Mouse (Mus musculus): ENCODE data around the gene Kirrel3. TPM values are rescaled to one million over a fixed set of nuclear protein-coding genes. Genes with fewer than 3 reads are reported as not detected.

Kirrel3 gene
- polyA plus RNA-seq, 1 experiment from 2014 or later: 6.9 TPM

DNA sequence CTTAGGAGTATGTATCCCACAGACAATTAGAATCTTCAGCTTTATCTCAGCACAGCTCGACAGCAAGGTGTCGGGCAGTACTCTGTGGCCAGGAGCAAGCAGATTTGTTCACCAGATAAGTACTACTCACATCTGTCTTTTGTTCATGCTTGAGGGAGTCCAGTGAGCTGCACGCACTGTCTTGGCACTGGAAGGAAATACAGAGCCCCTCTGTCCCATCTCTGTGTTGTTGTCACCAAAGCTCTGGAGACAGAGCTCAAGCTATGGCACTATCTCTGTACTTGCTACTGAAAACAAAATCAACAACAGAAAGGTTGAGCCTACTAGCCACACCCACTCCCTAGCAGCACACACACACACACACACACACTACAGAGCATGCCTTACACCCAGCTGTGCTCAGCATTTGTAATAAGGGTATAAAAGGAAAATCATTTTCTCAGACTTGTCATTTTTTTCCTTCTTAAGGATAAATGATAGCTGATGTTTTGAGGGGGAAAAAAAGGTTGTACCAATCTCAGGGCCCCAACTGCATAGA is 106.4 kb downstream of the Kirrel3 start:
- 46% methylated on average over 3 of the region's 3 CpGs for WGBS
- no peak overlapping the region for H3K4me2 ChIP-seq (ENCODE audit: low read depth, low read length)
- no peaks in the 10 kb centered on the region for H3K27me3 ChIP-seq (replicated peaks; ENCODE audit: control insufficient read depth, insufficient read depth, low read length)
- H3K27ac ChIP-seq (replicated peaks; ENCODE audit: low read depth, low read length): no peak overlapping the region
- DNase-seq (ENCODE audit: low spot score) (no peak), ATAC-seq (ENCODE audit: low read depth) (no peak; the same call in 1 of the 2 replicates)
- H3K9ac ChIP-seq (ENCODE audit: low read depth, low read length): no peak overlapping the region
- H3K9me3 ChIP-seq (ENCODE audit: control insufficient read depth, low read length): no peaks in the 10 kb centered on the region
- no peaks in the 10 kb centered on the region for H3K4me1 ChIP-seq (ENCODE audit: control insufficient read depth, insufficient read depth, low read length)
- no peak overlapping the region for H3K4me3 ChIP-seq (ENCODE audit: low read depth, low read length)
- H3K36me3 ChIP-seq (ENCODE audit: control insufficient read depth, insufficient read depth, low read length): no peaks in the 10 kb centered on the region

DNA sequence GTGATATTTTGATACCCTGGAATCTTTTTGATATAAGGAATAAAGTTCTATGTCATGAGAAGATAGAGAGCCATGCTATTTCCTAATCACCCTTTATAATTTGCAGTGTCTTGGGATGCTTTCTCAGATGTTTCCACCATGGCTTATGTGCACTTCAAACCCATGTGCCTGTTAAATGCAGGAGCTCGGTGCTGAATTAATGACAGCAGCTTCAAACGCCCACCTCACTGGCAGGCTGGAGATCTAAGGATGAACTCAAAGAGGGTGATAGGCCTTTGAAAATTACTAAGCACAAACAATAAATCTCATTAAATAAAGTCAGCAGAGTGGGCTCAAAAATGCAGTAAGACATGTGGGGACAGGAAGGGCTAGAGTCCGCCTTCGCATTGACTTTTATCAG is 108.2 kb downstream of the Kirrel3 start:
- no peaks in the 10 kb centered on the region for H3K36me3 ChIP-seq (ENCODE audit: control insufficient read depth, insufficient read depth, low read length)

DNA sequence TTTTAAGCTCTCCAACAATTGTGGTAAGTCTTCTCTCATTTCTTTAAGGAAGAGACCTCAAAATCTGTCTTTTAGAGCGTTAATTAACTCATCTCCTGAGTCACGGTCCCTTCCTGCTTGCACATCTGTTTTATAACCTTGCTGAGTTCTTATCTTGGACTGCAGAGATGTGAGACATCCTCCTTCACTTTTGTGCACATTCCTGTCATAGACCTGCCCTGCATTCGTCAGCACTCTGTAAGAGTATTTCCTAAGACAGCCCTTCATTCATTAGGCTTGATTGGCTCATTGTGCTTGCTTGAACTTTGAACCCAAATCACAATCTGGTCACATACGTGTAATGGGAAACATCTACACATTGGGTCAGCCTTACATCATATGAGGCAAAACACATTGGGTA is 114.6 kb downstream of the Kirrel3 start:
- 64% methylated on average over 4 of the region's 4 CpGs for WGBS
- Histone ChIP-seq H3K4me3 (ENCODE audit: low read depth, low read length) (no peak overlapping the region), H3K36me3 (ENCODE audit: control insufficient read depth, insufficient read depth, low read length) (no peaks in the 10 kb centered on the region), H3K9ac (ENCODE audit: low read depth, low read length) (no peak overlapping the region), H3K27me3 (replicated peaks; ENCODE audit: control insufficient read depth, insufficient read depth, low read length) (no peaks in the 10 kb centered on the region), H3K27ac (replicated peaks; ENCODE audit: low read depth, low read length) (no peak overlapping the region), H3K4me1 (ENCODE audit: control insufficient read depth, insufficient read depth, low read length) (no peaks in the 10 kb centered on the region), H3K4me2 (ENCODE audit: low read depth, low read length) (no peak overlapping the region), H3K9me3 (ENCODE audit: control insufficient read depth, low read length) (no peaks in the 10 kb centered on the region)
- ATAC-seq (ENCODE audit: low read depth) (no peak), DNase-seq (ENCODE audit: low spot score) (no peak)

More for the DNA sequence above, 108.2 kb downstream of the Kirrel3 start:
- no peak overlapping the region for H3K4me3 ChIP-seq (ENCODE audit: low read depth, low read length)
- no peaks in the 10 kb centered on the region for H3K4me1 ChIP-seq (ENCODE audit: control insufficient read depth, insufficient read depth, low read length)
- DNase-seq (ENCODE audit: low spot score) (no peak), ATAC-seq (ENCODE audit: low read depth) (no peak)
- 78% methylated on average over 4 of the region's 4 CpGs for WGBS
- no peak overlapping the region for H3K4me2 ChIP-seq (ENCODE audit: low read depth, low read length)
- H3K9ac ChIP-seq (ENCODE audit: low read depth, low read length): no peak overlapping the region
- no peak overlapping the region for H3K27ac ChIP-seq (replicated peaks; ENCODE audit: low read depth, low read length)
- no peaks in the 10 kb centered on the region for H3K9me3 ChIP-seq (ENCODE audit: control insufficient read depth, low read length)
- H3K27me3 ChIP-seq (replicated peaks; ENCODE audit: control insufficient read depth, insufficient read depth, low read length): no peaks in the 10 kb centered on the region

DNA sequence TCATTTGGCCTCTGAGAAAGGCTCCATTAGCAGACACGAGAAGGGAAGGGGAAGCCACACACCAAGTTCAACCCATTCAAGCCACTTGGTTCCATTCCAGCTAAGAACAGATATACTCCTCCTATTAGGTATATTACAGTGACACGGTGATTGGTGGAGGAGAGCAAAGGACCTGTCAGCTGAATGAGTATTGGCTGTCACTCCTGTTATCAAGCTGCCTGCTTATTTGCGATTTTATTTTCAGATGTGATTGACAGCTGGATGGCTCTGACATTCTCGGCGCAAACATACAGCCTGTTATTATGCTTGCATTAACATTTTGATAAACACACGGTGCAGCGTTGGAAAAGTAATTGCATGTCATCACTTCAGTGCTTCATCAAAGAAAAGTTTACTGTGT is 118.1 kb downstream of the Kirrel3 start:
- no peaks in the 10 kb centered on the region for H3K36me3 ChIP-seq (ENCODE audit: control insufficient read depth, insufficient read depth, low read length)
- H3K27ac ChIP-seq (replicated peaks; ENCODE audit: low read depth, low read length): no peak overlapping the region
- H3K4me1 ChIP-seq (ENCODE audit: control insufficient read depth, insufficient read depth, low read length): no peaks in the 10 kb centered on the region
- ATAC-seq (ENCODE audit: low read depth): no peak
- 76% methylated on average over 7 of the region's 7 CpGs for WGBS
- no peaks in the 10 kb centered on the region for H3K27me3 ChIP-seq (replicated peaks; ENCODE audit: control insufficient read depth, insufficient read depth, low read length)
- no peak overlapping the region for H3K4me2 ChIP-seq (ENCODE audit: low read depth, low read length)
- no peak for DNase-seq (ENCODE audit: low spot score)
- H3K4me3 ChIP-seq (ENCODE audit: low read depth, low read length): no peak overlapping the region
- no peaks in the 10 kb centered on the region for H3K9me3 ChIP-seq (ENCODE audit: control insufficient read depth, low read length)
- no peak overlapping the region for H3K9ac ChIP-seq (ENCODE audit: low read depth, low read length)

DNA sequence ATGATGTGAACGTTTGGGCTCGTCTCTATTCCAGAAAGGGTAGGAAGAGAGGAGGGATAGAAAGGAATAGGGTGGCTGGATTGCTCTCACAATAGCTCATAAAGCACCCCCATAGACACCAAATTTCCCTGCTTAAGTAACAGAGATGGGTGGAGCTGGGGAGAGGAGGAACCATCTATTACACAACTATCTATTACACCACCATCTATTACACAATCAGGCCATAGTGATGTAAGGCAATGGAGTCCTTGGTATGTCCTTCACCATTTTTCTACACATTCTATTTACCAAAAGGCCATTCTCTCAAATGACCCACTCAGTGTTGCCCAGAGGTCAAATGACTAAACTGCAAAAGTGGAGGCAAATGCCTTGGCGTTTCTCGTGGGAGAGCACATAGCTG is 119.2 kb downstream of the Kirrel3 start:
- DNase-seq (ENCODE audit: low spot score) (no peak), ATAC-seq (ENCODE audit: low read depth) (no peak)
- H3K36me3 ChIP-seq (ENCODE audit: control insufficient read depth, insufficient read depth, low read length): no peaks in the 10 kb centered on the region
- 69% methylated on average over 4 of the region's 4 CpGs for WGBS
- H3K27me3 ChIP-seq (replicated peaks; ENCODE audit: control insufficient read depth, insufficient read depth, low read length): no peaks in the 10 kb centered on the region
- no peaks in the 10 kb centered on the region for H3K9me3 ChIP-seq (ENCODE audit: control insufficient read depth, low read length)
- H3K9ac ChIP-seq (ENCODE audit: low read depth, low read length): no peak overlapping the region
- H3K27ac ChIP-seq (replicated peaks; ENCODE audit: low read depth, low read length): no peak overlapping the region
- no peak overlapping the region for H3K4me2 ChIP-seq (ENCODE audit: low read depth, low read length)
- H3K4me3 ChIP-seq (ENCODE audit: low read depth, low read length): no peak overlapping the region
- no peaks in the 10 kb centered on the region for H3K4me1 ChIP-seq (ENCODE audit: control insufficient read depth, insufficient read depth, low read length)

DNA sequence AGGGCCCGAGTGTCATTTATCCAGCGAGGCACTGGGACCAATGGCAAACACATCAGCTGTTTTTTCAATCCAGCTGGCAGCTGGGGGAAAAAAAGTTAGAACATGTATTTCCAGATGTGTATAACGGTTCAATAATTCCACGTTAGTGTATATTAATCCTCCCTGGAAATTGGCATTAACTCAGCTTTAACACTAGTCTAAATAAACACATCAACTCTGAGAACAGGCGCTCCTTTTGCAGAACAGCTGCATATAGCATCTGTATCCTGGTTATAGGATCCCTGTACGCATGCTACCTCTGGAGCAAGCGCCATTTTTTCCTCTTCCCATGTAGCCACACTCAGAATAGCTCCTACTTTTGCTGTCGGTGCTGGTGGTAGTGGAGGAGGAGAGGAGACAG is 119.8 kb downstream of the Kirrel3 start:
- Histone ChIP-seq H3K27ac (replicated peaks; ENCODE audit: low read depth, low read length) (no peak overlapping the region), H3K9me3 (ENCODE audit: control insufficient read depth, low read length) (no peaks in the 10 kb centered on the region), H3K9ac (ENCODE audit: low read depth, low read length) (no peak overlapping the region), H3K36me3 (ENCODE audit: control insufficient read depth, insufficient read depth, low read length) (no peaks in the 10 kb centered on the region), H3K4me1 (ENCODE audit: control insufficient read depth, insufficient read depth, low read length) (no peaks in the 10 kb centered on the region), H3K27me3 (replicated peaks; ENCODE audit: control insufficient read depth, insufficient read depth, low read length) (no peaks in the 10 kb centered on the region), H3K4me2 (ENCODE audit: low read depth, low read length) (no peak overlapping the region), H3K4me3 (ENCODE audit: low read depth, low read length) (no peak overlapping the region)
- DNase-seq (ENCODE audit: low spot score): peak; percentile 69
- WGBS: 50% methylated on average over 8 of the region's 8 CpGs
- ATAC-seq (ENCODE audit: low read depth): peak; percentile 50; the same call in 1 of the 2 replicates

DNA sequence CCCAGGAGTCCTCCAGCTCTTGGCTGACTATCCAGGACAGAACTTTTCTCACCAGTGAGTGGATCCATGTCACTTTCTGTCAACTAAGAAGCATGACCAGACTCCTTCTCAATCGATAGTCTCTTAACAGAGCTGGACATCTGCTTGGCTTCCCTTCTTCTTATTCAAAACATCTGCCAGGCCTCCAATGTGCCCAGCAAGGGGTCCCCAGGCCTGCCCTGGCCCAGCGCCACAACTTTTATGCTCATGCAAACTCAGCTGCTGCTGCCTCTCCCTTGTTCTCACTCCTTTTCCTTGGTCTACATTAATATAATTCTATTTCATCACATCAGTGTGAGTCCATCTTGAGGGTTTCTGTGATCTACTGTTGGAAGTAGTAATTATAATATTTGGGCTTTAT is 122.3 kb downstream of the Kirrel3 start:
- H3K4me2 ChIP-seq (ENCODE audit: low read depth, low read length): no peak overlapping the region
- WGBS: 50% methylated on average over 2 of the region's 2 CpGs
- H3K9ac ChIP-seq (ENCODE audit: low read depth, low read length): no peak overlapping the region
- H3K4me1 ChIP-seq (ENCODE audit: control insufficient read depth, insufficient read depth, low read length): no peaks in the 10 kb centered on the region
- H3K9me3 ChIP-seq (ENCODE audit: control insufficient read depth, low read length): no peaks in the 10 kb centered on the region
- H3K4me3 ChIP-seq (ENCODE audit: low read depth, low read length): no peak overlapping the region
- ATAC-seq (ENCODE audit: low read depth) (no peak), DNase-seq (ENCODE audit: low spot score) (peak; percentile 49)
- H3K27ac ChIP-seq (replicated peaks; ENCODE audit: low read depth, low read length): no peak overlapping the region
- no peaks in the 10 kb centered on the region for H3K36me3 ChIP-seq (ENCODE audit: control insufficient read depth, insufficient read depth, low read length)
- no peaks in the 10 kb centered on the region for H3K27me3 ChIP-seq (replicated peaks; ENCODE audit: control insufficient read depth, insufficient read depth, low read length)

DNA sequence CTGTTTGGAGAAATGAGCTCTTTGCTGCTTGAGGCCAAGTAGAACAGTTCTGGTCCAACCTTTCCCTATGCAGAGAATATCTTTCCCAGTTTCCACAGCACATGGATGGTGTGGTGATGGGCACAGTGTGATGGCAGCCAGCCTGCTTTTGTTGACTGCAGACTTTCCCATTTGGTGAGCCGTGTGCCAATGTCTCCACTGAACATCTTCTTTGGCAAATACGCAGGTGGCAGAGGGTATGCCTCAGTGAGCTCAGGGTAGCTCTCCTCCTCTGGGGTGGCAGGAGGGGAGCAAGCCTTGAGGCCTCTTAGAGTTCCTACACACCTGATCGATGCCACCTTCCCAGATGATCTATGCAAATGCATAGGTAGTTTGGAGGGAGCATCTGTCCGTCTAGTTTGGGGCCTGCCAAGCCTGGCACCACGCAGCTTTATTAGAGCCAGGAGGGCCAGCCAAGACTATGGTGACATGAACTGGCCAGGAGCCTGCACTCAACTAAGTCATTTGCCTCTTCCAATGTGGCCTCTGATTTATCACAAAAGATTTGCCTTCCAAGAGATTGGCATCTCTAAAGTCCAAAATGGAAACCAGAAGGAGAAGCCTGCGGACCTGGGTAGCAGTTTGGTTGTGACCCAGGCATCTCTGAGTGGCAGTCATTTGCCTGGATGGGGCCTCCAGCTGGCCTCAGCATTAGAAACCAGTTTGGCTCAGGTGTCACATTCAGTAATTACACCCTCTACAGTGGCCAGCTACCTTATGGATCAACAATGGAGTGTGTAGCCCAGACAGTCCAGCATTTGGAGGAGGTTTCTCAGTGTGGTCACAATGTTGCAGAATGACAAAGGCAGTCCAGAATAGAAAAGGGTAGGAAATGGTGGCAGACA is 127.4 kb downstream of the Kirrel3 start:
- no peak overlapping the region for H3K4me3 ChIP-seq (ENCODE audit: low read depth, low read length)
- H3K27me3 ChIP-seq (replicated peaks; ENCODE audit: control insufficient read depth, insufficient read depth, low read length): no peaks in the 10 kb centered on the region
- DNase-seq (ENCODE audit: low spot score) (no peak), ATAC-seq (ENCODE audit: low read depth) (no peak)
- H3K9ac ChIP-seq (ENCODE audit: low read depth, low read length): no peak overlapping the region
- no peaks in the 10 kb centered on the region for H3K4me1 ChIP-seq (ENCODE audit: control insufficient read depth, insufficient read depth, low read length)
- H3K4me2 ChIP-seq (ENCODE audit: low read depth, low read length): no peak overlapping the region
- no peak overlapping the region for H3K27ac ChIP-seq (replicated peaks; ENCODE audit: low read depth, low read length)
- WGBS: 94% methylated on average over 6 of the region's 6 CpGs
- H3K36me3 ChIP-seq (ENCODE audit: control insufficient read depth, insufficient read depth, low read length): no peaks in the 10 kb centered on the region
- H3K9me3 ChIP-seq (ENCODE audit: control insufficient read depth, low read length): no peaks in the 10 kb centered on the region

DNA sequence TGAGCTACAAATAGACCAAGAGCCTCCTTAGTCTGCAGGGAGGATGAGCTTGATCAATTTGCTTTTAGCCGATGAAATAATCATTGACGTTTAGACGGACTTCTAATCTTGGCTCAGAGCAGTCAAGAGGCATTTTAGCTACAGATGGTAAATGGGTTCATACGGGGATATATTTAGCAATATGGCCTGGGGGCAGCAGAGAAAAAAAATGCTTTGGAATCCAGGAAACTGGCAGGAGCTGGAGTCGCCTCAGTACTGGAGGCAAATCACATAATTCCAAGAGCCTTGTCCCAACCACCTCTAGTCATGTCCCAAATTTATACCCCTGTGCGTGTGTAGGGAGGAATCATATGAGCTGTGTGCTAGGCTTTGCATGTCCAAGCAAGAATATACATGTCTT is 132.4 kb downstream of the Kirrel3 start:
- Histone ChIP-seq H3K4me2 (ENCODE audit: low read depth, low read length) (no peak overlapping the region), H3K36me3 (ENCODE audit: control insufficient read depth, insufficient read depth, low read length) (no peaks in the 10 kb centered on the region), H3K9ac (ENCODE audit: low read depth, low read length) (no peak overlapping the region), H3K4me3 (ENCODE audit: low read depth, low read length) (no peak overlapping the region), H3K9me3 (ENCODE audit: control insufficient read depth, low read length) (no peaks in the 10 kb centered on the region), H3K27me3 (replicated peaks; ENCODE audit: control insufficient read depth, insufficient read depth, low read length) (no peaks in the 10 kb centered on the region), H3K4me1 (ENCODE audit: control insufficient read depth, insufficient read depth, low read length) (no peaks in the 10 kb centered on the region), H3K27ac (replicated peaks; ENCODE audit: low read depth, low read length) (no peak overlapping the region)
- 38% methylated on average over 6 of the region's 6 CpGs for WGBS
- no peak for DNase-seq (ENCODE audit: low spot score)
- no peak for ATAC-seq (ENCODE audit: low read depth)
